Mouse (Mus musculus): Measurements from ENCODE around the gene Pnmal1. TPM values are rescaled to one million over a fixed set of nuclear protein-coding genes. Genes with fewer than 3 reads are reported as not detected.

Gene Pnmal1
- polyA plus RNA-seq, 1 experiment from 2014 or later, result 0.46 TPM

- peaks cover 6% of the 10 kb centered on the region for H3K27me3 ChIP-seq (ENCODE audit: control insufficient read depth, insufficient read depth, low read length)
- peaks cover 24% of the 10 kb centered on the region for H3K4me1 ChIP-seq (ENCODE audit: control insufficient read depth, insufficient read depth, low read length)
- H3K4me2 ChIP-seq, result no peak overlapping the region
- no peak overlapping the region for H3K4me3 ChIP-seq (ENCODE audit: low read depth, low read length)
- H3K9me3 ChIP-seq (replicated peaks; ENCODE audit: control insufficient read depth, low read length), result no peaks in the 10 kb centered on the region
- peaks cover 35% of the 10 kb centered on the region for H3K36me3 ChIP-seq (ENCODE audit: control insufficient read depth, insufficient read depth, low read length)
- no peak overlapping the region for H3K27ac ChIP-seq (ENCODE audit: low read depth, low read length)
- H3K9ac ChIP-seq (ENCODE audit: low read depth, low read length), result no peak overlapping the region
- WGBS (ENCODE audit: insufficient replicate concordance), result 63% methylated on average over 30 of the region's 30 CpGs
- ATAC-seq (replicated peaks; ENCODE audit: insufficient number of reproducible peaks, low FRiP score, low TSS enrichment), result no peak
Measured at GRCm38 (mm10) chr7:16916342-16917265, 42.9 kb upstream of the Pnmal1 start.

- WGBS (ENCODE audit: insufficient replicate concordance), result 72% methylated on average over 11 of the region's 11 CpGs
- H3K27me3 ChIP-seq (ENCODE audit: control insufficient read depth, insufficient read depth, low read length), result peaks cover 3% of the 10 kb centered on the region; the same call in 1 of the 2 replicates
- no peak overlapping the region for H3K4me2 ChIP-seq
- ATAC-seq (replicated peaks; ENCODE audit: insufficient number of reproducible peaks, low FRiP score, low TSS enrichment), result no peak
- peaks cover 35% of the 10 kb centered on the region for H3K36me3 ChIP-seq (ENCODE audit: control insufficient read depth, insufficient read depth, low read length)
- H3K4me1 ChIP-seq (ENCODE audit: control insufficient read depth, insufficient read depth, low read length), result peaks cover 32% of the 10 kb centered on the region
- no peak overlapping the region for H3K4me3 ChIP-seq (ENCODE audit: low read depth, low read length)
- H3K9ac ChIP-seq (ENCODE audit: low read depth, low read length), result no peak overlapping the region
- H3K27ac ChIP-seq (ENCODE audit: low read depth, low read length), result no peak overlapping the region
- H3K9me3 ChIP-seq (replicated peaks; ENCODE audit: control insufficient read depth, low read length), result no peaks in the 10 kb centered on the region
Measured at GRCm38 (mm10) chr7:16917447-16917846, 42.0 kb upstream of the Pnmal1 start.

GRCm38 (mm10) chr7:16918014-16918413 lies 41.5 kb upstream of the Pnmal1 start:
- Histone ChIP-seq H3K4me3 (ENCODE audit: low read depth, low read length) (no peak overlapping the region), H3K36me3 (ENCODE audit: control insufficient read depth, insufficient read depth, low read length) (peaks cover 35% of the 10 kb centered on the region), H3K4me2 (no peak overlapping the region), H3K9ac (ENCODE audit: low read depth, low read length) (no peak overlapping the region), H3K27ac (ENCODE audit: low read depth, low read length) (no peak overlapping the region), H3K9me3 (replicated peaks; ENCODE audit: control insufficient read depth, low read length) (no peaks in the 10 kb centered on the region), H3K4me1 (ENCODE audit: control insufficient read depth, insufficient read depth, low read length) (peaks cover 36% of the 10 kb centered on the region), H3K27me3 (ENCODE audit: control insufficient read depth, insufficient read depth, low read length) (no peaks in the 10 kb centered on the region)
- no peak for ATAC-seq (replicated peaks; ENCODE audit: insufficient number of reproducible peaks, low FRiP score, low TSS enrichment)
- 89% methylated on average over 9 of the region's 9 CpGs for WGBS (ENCODE audit: insufficient replicate concordance)

- Histone ChIP-seq H3K4me1 (ENCODE audit: control insufficient read depth, insufficient read depth, low read length) (peaks cover 36% of the 10 kb centered on the region), H3K27me3 (ENCODE audit: control insufficient read depth, insufficient read depth, low read length) (no peaks in the 10 kb centered on the region)
Measured at GRCm38 (mm10) chr7:16918670-16919069, 40.8 kb upstream of the Pnmal1 start.

GRCm38 (mm10) chr7:16919395-16920149 lies 39.9 kb upstream of the Pnmal1 start:
- H3K9me3 ChIP-seq (replicated peaks; ENCODE audit: control insufficient read depth, low read length), result no peaks in the 10 kb centered on the region
- no peak overlapping the region for H3K4me3 ChIP-seq (ENCODE audit: low read depth, low read length)
- peaks cover 36% of the 10 kb centered on the region for H3K4me1 ChIP-seq (ENCODE audit: control insufficient read depth, insufficient read depth, low read length)
- H3K9ac ChIP-seq (ENCODE audit: low read depth, low read length), result no peak overlapping the region; the same call in 1 of the 2 replicates
- H3K4me2 ChIP-seq, result no peak overlapping the region
- no peak for ATAC-seq (replicated peaks; ENCODE audit: insufficient number of reproducible peaks, low FRiP score, low TSS enrichment)
- 76% methylated on average over 13 of the region's 13 CpGs for WGBS (ENCODE audit: insufficient replicate concordance)
- peaks cover 35% of the 10 kb centered on the region for H3K36me3 ChIP-seq (ENCODE audit: control insufficient read depth, insufficient read depth, low read length)
- H3K27me3 ChIP-seq (ENCODE audit: control insufficient read depth, insufficient read depth, low read length), result no peaks in the 10 kb centered on the region
- no peak overlapping the region for H3K27ac ChIP-seq (ENCODE audit: low read depth, low read length)

More at GRCm38 (mm10) chr7:16918670-16919069, 40.8 kb upstream of the Pnmal1 start:
- 87% methylated on average over 3 of the region's 3 CpGs for WGBS (ENCODE audit: insufficient replicate concordance)
- Histone ChIP-seq H3K27ac (ENCODE audit: low read depth, low read length) (no peak overlapping the region), H3K4me2 (no peak overlapping the region), H3K36me3 (ENCODE audit: control insufficient read depth, insufficient read depth, low read length) (peaks cover 35% of the 10 kb centered on the region), H3K4me3 (ENCODE audit: low read depth, low read length) (no peak overlapping the region), H3K9ac (ENCODE audit: low read depth, low read length) (no peak overlapping the region), H3K9me3 (replicated peaks; ENCODE audit: control insufficient read depth, low read length) (no peaks in the 10 kb centered on the region)
- ATAC-seq (replicated peaks; ENCODE audit: insufficient number of reproducible peaks, low FRiP score, low TSS enrichment), result no peak

GRCm38 (mm10) chr7:16920150-16920579 lies 39.3 kb upstream of the Pnmal1 start:
- H3K4me2 ChIP-seq, result no peak overlapping the region; the same call in 1 of the 2 replicates
- H3K9me3 ChIP-seq (replicated peaks; ENCODE audit: control insufficient read depth, low read length), result no peaks in the 10 kb centered on the region
- no peak overlapping the region for H3K4me3 ChIP-seq (ENCODE audit: low read depth, low read length)
- no peak for ATAC-seq (replicated peaks; ENCODE audit: insufficient number of reproducible peaks, low FRiP score, low TSS enrichment)
- 88% methylated on average over 7 of the region's 7 CpGs for WGBS (ENCODE audit: insufficient replicate concordance)
- H3K9ac ChIP-seq (ENCODE audit: low read depth, low read length), result no peak overlapping the region; the same call in 1 of the 2 replicates
- no peak overlapping the region for H3K27ac ChIP-seq (ENCODE audit: low read depth, low read length)
- H3K4me1 ChIP-seq (ENCODE audit: control insufficient read depth, insufficient read depth, low read length), result peaks cover 36% of the 10 kb centered on the region
- peaks cover 33% of the 10 kb centered on the region for H3K36me3 ChIP-seq (ENCODE audit: control insufficient read depth, insufficient read depth, low read length)
- H3K27me3 ChIP-seq (ENCODE audit: control insufficient read depth, insufficient read depth, low read length), result no peaks in the 10 kb centered on the region

GRCm38 (mm10) chr7:16920818-16921791 lies 38.4 kb upstream of the Pnmal1 start:
- Histone ChIP-seq H3K27ac (ENCODE audit: low read depth, low read length) (peak overlapping the region; percentile 41), H3K4me2 (peak overlapping the region; percentile 87), H3K4me3 (ENCODE audit: low read depth, low read length) (peak overlapping the region; percentile 85), H3K27me3 (ENCODE audit: control insufficient read depth, insufficient read depth, low read length) (no peaks in the 10 kb centered on the region), H3K9me3 (replicated peaks; ENCODE audit: control insufficient read depth, low read length) (no peaks in the 10 kb centered on the region), H3K4me1 (ENCODE audit: control insufficient read depth, insufficient read depth, low read length) (peaks cover 36% of the 10 kb centered on the region), H3K9ac (ENCODE audit: low read depth, low read length) (peak overlapping the region; percentile 93), H3K36me3 (ENCODE audit: control insufficient read depth, insufficient read depth, low read length) (peaks cover 30% of the 10 kb centered on the region)
- ATAC-seq (replicated peaks; ENCODE audit: insufficient number of reproducible peaks, low FRiP score, low TSS enrichment), result no peak
- 51% methylated on average over 21 of the region's 21 CpGs for WGBS (ENCODE audit: insufficient replicate concordance)

Data from heart, embryonic 11.5 days (tissue).